Mouse (Mus musculus) bone marrow, adult 2 months (tissue): ENCODE results near the gene Sars.

Source experiments
- CTCF ChIP-seq: fragments of 200-500 bp; IDR thresholded peaks from 2 replicates; pipeline ENCODE4 v1.5.1; 2011; ENCODE audit warnings: low read length, control low read depth; ENCODE audit not compliant: control insufficient read depth, insufficient read depth
- POLR2A ChIP-seq: fragments of 200-500 bp; IDR thresholded peaks from 2 replicates; pipeline ENCODE4 v1.6.1; 2011; ENCODE audit warnings: low read depth, mild to moderate bottlenecking, control low read depth, low read length, borderline replicate concordance; ENCODE audit not compliant: control insufficient read depth

- no peak for TF ChIP-seq CTCF
- TF ChIP-seq POLR2A, result no peak
Measured at GRCm38 (mm10) chr3:108474969-108475368, 30.0 kb upstream of the Sars start.
